Mouse (Mus musculus): ENCODE results near the gene Gli1. TPM values are rescaled to one million over a fixed set of nuclear protein-coding genes. Genes with fewer than 3 reads are reported as not detected.
"Not testable (repeated sequence)": the region's sequence is repeated elsewhere in the genome, so short reads cannot be mapped to it uniquely, and the experiment has no call there.

Gene Gli1
- total RNA-seq, 2 experiments from 2014 or later = 3.3 to 4.5 TPM

DNA sequence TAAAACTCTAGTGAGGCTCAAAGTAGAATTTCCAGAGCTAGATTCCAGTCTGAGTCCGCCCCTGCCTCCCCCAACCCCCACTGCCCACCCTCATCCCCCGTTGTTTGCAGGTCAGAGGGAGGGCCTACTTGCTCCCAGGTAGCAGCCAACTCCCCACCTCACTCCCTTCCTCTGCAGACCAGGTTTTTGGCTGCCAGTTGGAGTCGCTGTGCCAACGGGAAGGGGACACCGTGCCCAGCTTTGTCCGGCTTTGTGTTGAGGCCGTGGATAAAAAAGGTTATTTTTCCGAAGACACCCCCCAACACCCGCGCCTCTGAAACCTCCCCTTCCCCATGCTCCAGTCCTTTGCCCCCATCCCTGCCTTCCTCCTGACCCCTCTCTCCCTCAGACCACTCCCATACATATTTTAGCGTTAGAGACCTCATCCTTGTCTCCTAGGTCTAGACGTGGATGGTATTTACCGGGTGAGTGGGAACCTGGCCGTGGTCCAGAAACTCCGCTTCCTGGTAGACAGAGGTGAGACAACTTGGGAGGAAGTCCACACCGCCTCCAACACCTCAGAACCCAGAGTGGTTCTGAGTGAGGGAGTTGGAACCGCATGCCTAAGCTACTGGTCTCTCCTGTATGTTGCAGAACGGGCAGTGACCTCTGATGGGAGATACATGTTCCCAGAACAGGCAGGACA is 14.2 kb downstream of the Gli1 start:
- no peak for DNase-seq (ENCODE audit: extremely low spot score in 1 of 2, low spot score in 2 of 2)
- Histone ChIP-seq H3K4me3 (no peak overlapping the region), H3K27ac (no peak overlapping the region)
- no peak for TF ChIP-seq CTCF (IDR thresholded peaks at IDR 0.05)
- intact Hi-C loops (cut with DNase I) = loop anchor here (2.0 kb wide), 1 partner anchor 13 kb away; no protein-coding TSS in a partner anchor

DNA sequence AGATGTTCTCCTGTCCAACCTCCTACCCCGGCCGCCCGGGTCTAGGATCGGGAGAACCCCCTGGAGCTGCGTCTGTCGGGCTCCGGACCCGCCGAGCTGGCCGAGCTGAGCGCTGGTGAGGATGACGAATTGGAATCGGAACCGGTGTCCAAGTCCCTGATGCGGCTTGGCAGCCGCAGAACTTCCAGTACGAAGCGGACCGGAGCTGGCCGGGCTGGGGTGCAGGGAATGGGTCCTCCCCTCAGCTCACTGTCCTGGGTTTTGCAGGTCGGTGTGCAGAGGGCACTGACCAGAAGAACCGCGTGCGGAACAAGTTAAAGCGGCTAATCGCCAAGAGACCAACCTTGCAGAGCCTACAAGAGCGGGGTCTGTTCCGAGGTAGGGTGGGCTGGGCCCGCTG is 14.9 kb downstream of the Gli1 start:
- peak overlapping the region; percentile 41 for H3K4me3 ChIP-seq
- no peak for TF ChIP-seq CTCF (IDR thresholded peaks at IDR 0.05)
- no peak for DNase-seq (ENCODE audit: extremely low spot score in 1 of 2, low spot score in 2 of 2)
- no peak overlapping the region for H3K27ac ChIP-seq
- intact Hi-C loops (cut with DNase I) = no loop called here

DNA sequence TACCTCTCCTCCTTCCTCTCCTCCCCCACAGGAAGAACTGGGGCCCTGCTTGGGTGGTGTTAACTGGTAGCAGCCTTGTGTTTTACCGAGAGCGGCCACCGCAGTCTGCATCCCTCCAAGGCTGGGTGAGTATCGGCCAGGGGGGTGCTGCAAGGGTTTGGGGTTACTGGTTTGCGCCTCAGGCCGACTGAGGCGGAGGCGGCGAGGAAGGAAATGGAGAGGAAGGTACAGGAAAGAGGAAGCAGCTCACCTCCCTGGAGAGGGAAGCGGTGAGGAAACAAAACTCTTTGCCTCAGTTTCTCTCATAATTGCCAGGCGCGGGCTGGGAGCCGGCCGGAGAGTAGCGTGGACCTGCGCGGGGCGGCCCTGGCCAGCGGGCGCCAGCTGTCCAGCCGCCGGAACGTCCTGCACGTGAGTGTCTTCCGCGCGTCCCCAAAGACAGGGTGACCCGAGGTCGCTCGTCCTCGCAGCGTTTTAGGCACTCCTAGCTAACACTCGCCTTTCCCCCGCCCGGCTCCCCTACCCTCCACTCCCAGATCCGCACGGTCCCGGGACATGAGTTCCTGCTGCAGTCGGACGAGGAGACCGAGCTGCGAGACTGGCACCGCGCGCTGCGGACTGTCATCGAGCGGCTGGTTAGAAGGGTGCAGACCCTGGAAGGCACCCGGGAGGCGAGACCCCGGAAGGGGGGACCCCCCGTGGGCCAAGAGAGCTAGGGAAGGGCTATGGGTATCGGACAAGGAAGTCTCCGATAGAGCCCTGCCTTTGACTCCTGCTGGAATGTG is 15.6 kb downstream of the Gli1 start:
- H3K4me3 ChIP-seq = peak overlapping the region; percentile 41
- no peak overlapping the region for H3K27ac ChIP-seq
- intact Hi-C loops (cut with DNase I) = no loop called here
- no peak for TF ChIP-seq CTCF (IDR thresholded peaks at IDR 0.05)
- DNase-seq (ENCODE audit: extremely low spot score in 1 of 2, low spot score in 2 of 2) = no peak

DNA sequence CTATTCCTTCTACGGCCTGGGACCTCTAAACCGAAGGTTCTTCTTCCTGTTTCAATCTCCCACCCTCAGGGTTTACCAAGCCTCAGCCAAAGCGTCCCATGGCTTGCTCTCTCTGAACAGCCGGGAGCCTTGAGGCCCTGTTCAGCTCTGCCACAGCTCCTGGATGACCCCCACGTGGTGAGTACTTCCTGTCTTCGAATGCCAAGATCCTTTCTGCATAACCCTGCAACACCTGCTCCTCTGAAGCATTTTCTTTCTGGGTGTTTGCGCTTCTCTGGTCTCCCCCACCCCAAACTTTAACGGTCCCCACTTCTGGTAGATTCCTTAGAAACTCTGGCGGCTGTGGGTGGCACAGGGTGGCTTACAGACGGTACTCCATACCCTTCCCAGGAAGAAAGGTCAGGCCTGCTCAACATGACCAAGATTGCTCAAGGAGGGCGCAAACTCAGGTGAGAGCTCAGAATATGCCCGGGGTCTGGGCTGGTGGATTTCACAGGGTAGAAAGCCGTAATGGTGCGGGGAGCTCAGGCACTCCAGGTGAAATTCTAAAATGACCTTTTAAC is 16.2 kb downstream of the Gli1 start:
- no peak overlapping the region for H3K27ac ChIP-seq
- H3K4me3 ChIP-seq = no peak overlapping the region
- no peak for DNase-seq (ENCODE audit: extremely low spot score in 1 of 2, low spot score in 2 of 2)
- intact Hi-C loops (cut with DNase I) = no loop called here
- TF ChIP-seq CTCF (IDR thresholded peaks at IDR 0.05) = no peak

DNA sequence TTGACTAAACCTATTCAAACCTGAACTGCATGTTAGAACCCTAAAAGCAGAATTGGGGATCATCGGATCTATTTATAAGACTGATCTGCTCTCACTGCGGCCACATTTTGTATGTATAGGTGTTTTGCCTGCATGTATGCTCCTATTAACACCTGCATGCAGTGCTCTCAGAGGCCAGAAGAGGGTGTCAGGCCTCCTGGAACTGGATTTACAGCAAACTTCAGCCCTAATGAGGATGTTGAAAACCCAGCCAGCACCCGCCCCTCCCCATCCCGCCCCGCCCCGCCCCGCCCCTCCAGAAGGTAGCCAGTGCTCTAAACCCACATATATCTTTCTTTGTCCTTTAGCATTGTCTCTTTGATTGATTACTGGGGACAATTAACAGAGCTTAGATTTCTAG is 17.3 kb downstream of the Gli1 start:
- no peak overlapping the region for H3K27ac ChIP-seq
- H3K4me3 ChIP-seq = no peak overlapping the region
- intact Hi-C loops (cut with DNase I) = no loop called here
- no peak for DNase-seq (ENCODE audit: extremely low spot score in 1 of 2, low spot score in 2 of 2)
- TF ChIP-seq CTCF (IDR thresholded peaks at IDR 0.05) = peak; percentile 45

DNA sequence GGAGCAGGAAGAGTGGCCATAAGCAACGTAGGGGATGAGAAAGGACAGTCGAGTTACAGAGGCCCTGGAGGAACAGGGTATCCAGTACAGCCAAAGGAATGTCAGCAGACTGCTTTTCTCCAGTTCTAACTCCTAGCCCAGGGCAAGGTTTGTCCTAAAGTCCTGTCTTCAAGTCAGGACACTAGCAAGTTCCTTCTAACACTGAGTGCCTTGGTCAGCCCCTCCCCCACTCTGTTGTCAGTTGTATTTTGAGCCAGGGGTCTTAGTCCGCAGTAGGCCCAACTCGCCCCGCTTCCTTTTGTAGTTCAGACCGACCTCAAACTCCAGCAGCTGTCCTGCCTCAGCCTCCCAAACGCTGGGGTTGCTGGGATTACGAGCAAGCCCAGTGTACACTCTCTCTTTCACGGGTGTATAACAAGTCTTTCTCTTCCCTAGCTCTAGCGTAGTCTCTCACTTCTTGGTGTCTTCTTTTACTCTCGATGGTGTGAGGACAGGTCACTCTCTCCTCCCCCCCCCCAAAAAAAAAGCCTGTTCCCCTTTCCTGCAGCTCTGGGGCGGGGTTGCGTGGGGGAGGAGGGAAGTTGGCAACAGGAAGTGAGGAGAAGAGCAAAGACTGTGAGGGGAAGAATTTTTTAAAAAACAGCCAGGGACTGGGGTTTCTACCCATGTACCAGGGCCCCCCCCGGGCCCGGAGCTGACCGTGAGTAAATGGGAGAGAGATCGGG is 18.5 kb downstream of the Gli1 start:
- no peak for DNase-seq (ENCODE audit: extremely low spot score in 1 of 2, low spot score in 2 of 2)
- TF ChIP-seq CTCF (IDR thresholded peaks at IDR 0.05) = no peak
- Histone ChIP-seq H3K4me3 (no peak overlapping the region), H3K27ac (no peak overlapping the region)
- intact Hi-C loops (cut with DNase I) = no loop called here

DNA sequence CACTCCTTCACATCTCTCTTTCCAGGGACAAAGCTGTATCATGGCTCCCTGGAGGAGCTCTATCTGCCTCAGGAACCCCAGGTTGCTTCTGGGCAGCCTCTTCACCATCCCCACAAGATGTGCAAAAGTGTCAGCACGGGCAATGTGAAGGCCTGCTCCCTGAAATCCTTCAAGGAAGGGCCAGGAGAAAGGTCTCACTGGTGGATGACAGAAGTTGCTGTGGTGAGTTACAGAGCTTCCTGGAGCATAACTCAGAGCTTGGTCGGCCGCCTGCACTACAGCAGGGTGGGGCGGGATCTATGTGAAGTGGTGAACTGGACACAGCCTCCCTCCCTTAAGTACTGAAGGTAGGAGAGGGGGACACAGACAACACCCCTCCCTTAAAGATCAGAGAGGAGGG is 19.1 kb downstream of the Gli1 start:
- Histone ChIP-seq H3K4me3 (no peak overlapping the region), H3K27ac (no peak overlapping the region)
- intact Hi-C loops (cut with DNase I) = no loop called here
- TF ChIP-seq CTCF (IDR thresholded peaks at IDR 0.05) = no peak
- no peak for DNase-seq (ENCODE audit: extremely low spot score in 1 of 2, low spot score in 2 of 2)

DNA sequence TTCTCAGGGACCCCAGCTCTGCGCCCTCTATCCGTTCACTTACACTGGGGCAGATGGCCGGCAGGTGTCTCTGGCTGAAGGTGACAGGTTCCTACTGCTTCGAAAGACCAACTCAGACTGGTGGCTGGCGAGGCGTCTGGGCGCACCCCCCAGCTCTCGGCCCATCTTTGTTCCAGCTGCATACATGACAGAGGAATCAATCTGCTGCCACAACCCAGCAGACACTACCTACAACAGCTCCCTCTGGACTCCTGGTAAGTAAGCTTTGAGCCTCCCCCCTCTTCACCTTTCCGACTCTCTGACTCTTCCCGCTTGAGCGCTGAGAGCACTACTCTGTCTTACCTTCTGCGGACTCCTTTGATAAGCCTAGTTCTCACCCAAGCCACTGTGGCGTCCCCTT is 19.6 kb downstream of the Gli1 start:
- no peak for TF ChIP-seq CTCF (IDR thresholded peaks at IDR 0.05)
- DNase-seq (ENCODE audit: extremely low spot score in 1 of 2, low spot score in 2 of 2) = no peak

DNA sequence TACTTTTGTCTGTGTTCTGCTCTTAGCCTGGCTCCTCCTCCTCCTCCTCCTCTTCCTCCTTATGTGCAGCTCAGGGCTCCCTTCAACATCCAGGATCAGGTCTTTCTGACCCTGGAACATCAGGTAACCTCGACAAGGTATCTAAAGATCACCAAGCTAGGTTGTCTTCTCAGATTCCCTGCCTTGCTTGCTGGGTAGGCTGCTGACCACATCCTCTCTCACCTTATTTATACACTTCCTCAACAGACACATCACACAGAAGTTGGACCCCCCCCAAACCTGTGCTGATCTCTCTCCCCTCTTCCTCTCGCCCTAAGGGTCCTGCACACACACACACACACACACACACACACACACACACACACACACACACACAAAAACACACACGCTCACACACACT is 20.2 kb downstream of the Gli1 start, which contains the start of gene Arhgap9:
Arhgap9 (plus strand) TSS at position 344 of the 400 bp plus-strand sequence.
- intact Hi-C loops (cut with DNase I) = no loop called here

More for the DNA sequence above, 19.6 kb downstream of the Gli1 start:
- intact Hi-C loops (cut with DNase I) = no loop called here
- Histone ChIP-seq H3K4me3 (no peak overlapping the region), H3K27ac (no peak overlapping the region)

DNA sequence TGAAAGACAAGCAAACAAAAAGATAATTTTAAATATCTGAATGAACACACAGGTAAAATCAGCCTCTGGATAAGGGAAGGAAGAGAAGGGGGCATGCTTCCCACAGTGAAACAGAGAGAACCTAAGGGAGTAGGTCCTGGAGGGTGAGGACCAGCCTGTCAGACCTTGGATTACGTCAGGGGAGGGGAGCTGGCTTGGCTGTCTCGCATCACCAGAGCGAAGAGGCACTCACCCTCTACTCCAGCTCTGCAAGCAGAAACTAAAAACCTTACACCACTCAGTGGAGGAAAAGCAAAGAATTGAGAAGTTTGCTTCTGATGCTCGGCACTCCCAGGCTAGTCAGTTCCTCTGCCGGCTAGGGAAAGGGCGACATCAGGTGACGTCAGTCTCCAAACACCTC is 21.8 kb downstream of the Gli1 start:
- Histone ChIP-seq H3K4me3 (no peak overlapping the region), H3K27ac (no peak overlapping the region)
- no peak for TF ChIP-seq CTCF (IDR thresholded peaks at IDR 0.05)
- intact Hi-C loops (cut with DNase I) = no loop called here
- no peak for DNase-seq (ENCODE audit: extremely low spot score in 1 of 2, low spot score in 2 of 2)

More for the DNA sequence above, 20.2 kb downstream of the Gli1 start, which contains the start of gene Arhgap9:
- no peak for TF ChIP-seq CTCF (IDR thresholded peaks at IDR 0.05)
- no peak within 1 kb of the TSS for H3K4me3 ChIP-seq
- H3K27ac ChIP-seq = no peak within 1 kb of the TSS
- DNase-seq (ENCODE audit: extremely low spot score in 1 of 2, low spot score in 2 of 2) = no peak

DNA sequence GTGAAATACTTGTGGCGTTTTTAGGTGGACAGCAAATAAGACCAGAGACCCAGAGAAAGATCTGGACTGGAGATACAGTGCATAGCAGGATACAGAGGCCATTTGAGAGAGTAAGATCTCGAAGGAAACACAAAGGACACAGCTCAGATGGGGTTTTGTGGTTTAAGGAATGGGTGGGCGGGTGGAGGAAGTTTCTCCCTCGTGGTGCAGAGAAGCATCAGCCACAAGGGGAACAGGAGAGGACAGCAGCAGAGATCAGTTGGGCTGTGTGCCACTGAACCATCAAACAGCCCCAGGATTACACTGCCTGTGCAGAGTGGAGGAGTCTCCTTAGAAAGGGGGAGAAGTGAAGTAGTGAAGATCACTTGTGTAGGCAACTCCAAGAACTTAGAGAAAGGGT is 23.8 kb downstream of the Gli1 start:
- Histone ChIP-seq H3K27ac (no peak overlapping the region), H3K4me3 (no peak overlapping the region)
- no peak for DNase-seq (ENCODE audit: extremely low spot score in 1 of 2, low spot score in 2 of 2)
- intact Hi-C loops (cut with DNase I) = no loop called here
- TF ChIP-seq CTCF (IDR thresholded peaks at IDR 0.05) = no peak

DNA sequence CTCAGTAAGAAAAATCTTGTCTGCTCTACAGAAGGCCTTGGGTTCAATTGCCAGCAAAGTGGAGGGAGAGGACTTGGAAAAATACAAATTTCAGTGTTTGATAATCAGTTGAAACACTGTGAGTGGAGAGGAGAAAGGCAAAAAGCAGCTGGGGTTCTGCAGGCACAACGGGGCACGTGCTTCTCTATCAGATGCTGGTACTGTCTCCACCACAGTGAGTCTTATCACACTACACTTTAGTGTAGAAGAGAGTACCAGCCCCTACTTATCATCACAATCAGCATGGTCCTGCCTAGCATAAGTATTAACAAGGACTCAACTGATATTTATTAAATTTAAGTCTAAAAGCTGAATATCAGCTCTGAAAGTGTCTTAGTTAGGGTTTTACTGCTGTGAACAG is 24.5 kb downstream of the Gli1 start:
- no peak overlapping the region for H3K27ac ChIP-seq
- no peak for DNase-seq (ENCODE audit: extremely low spot score in 1 of 2, low spot score in 2 of 2)
- H3K4me3 ChIP-seq = no peak overlapping the region
- intact Hi-C loops (cut with DNase I) = no loop called here
- no peak for TF ChIP-seq CTCF (IDR thresholded peaks at IDR 0.05)

DNA sequence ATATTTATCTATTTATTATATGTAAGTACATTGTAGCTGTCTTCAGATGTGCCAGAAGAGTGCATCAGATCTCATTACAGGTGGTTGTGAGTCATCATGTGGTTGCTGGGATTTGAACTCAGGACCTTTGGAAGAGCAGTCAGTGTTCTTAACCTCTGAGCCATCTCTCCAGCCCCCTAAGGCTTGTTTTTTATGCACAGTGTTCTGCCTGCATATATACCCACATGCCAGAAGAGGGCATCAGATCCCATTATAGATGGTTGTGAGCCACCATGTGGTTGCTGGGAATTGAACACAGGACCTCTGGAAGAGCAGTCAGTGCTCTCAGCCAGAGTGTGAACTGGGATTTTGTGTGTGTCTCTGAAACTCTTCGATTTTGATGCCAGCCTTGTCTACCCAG is 26.8 kb downstream of the Gli1 start:
- H3K4me3 ChIP-seq; H3K27ac ChIP-seq; DNase-seq (ENCODE audit: extremely low spot score in 1 of 2, low spot score in 2 of 2): not testable (repeated sequence)
- intact Hi-C loops (cut with DNase I) = loop anchor here (2.0 to 5.0 kb wide), 2 partner anchors 14 to 193 kb away; partner anchors contain the start of gene Os9

DNA sequence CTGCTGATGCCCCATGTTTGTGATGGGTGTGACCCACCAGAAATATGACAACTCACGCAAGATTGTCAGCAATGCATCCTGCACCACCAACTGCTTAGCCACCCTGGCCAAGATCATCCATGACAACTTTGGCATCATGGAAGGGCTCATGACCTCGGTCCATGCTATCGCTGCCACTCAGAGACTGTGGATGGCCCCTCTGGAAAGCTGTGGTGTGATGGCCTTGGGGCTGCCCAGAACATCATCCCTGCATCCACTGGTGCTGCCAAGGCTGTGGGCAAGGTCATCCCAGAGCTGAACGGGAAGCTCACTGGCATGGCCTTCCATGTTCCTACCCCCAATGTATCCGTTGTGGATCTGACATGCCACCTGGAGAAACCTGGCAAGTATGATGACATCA is 28.3 kb downstream of the Gli1 start:
- DNase-seq (ENCODE audit: extremely low spot score in 1 of 2, low spot score in 2 of 2); H3K27ac ChIP-seq; H3K4me3 ChIP-seq: not testable (repeated sequence)
- intact Hi-C loops (cut with DNase I) = loop anchor here (5.0 kb wide), 1 partner anchor 191 kb away; the partner anchor contains the start of gene Os9
